Comparison of ENCODE assay signal across 8 mouse cellular contexts in the genomic region with DNA sequence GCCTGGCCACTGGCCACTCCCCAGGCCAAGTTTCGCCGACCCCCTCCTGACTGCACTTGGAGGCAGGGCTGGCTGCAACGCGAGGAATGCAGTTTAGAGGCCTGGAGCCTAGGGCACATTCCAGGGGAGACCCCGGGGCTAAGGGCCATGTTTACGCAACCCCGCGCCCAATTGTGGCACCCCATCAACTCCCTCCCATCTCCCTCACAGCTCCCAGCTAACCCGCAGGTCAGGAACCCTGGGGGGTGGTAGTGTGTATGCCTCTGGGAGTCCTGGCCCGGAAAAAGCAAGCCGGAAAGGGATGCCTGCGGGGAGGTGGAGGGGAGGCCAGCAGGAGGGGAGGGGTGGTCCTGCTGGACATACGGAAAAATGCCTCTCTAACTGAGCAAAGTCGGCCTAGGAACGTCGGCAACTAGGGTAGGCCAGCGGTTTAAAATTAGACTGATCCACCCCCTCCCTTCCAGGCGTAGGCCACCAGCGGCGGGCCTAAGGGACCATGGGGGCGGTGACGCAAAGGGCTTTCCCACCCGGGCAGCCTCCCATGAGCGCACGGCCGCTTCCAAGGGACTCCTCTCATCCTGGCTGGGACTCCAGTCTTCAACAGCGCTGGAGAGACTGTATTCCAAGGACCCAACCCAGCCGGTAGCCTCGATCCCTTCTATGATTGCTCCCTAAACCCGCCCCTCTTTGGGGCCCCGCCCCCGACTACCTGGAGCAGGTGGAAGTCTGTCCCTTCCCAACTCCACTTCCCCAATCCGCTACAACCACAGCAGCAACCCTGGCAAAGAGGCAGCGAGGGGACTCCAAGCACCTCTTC. TPM values are rescaled to one million over a fixed set of nuclear protein-coding genes. Genes with fewer than 3 reads are reported as not detected.
DNase-seq lines count a peak whose midpoint lies in the region; ATAC-seq and TF ChIP-seq lines count a peak whose summit lies in the region.

No protein-coding gene starts in this region.

- H3K9me3 ChIP-seq in forebrain, postnatal 0 days (ENCODE audit: low read length): no peaks in the 10 kb centered on the region
- no peaks in the 10 kb centered on the region for H3K9me3 ChIP-seq in hindbrain, embryonic 12.5 days (replicated peaks)
- H3K9me3 ChIP-seq in limb, embryonic 11.5 days (ENCODE audit: control insufficient read depth, low read length): no peaks in the 10 kb centered on the region
- no peaks in the 10 kb centered on the region for H3K9me3 ChIP-seq in midbrain, embryonic 13.5 days

- H3K4me3 ChIP-seq in brown adipose tissue, adult 24 weeks (ENCODE audit: insufficient read depth, low read depth, low read length): peak overlapping the region; percentile 81
- H3K4me3 ChIP-seq in forebrain, postnatal 0 days (ENCODE audit: low read depth, low read length): peak overlapping the region; percentile 66
- H3K4me3 ChIP-seq in hindbrain, embryonic 12.5 days: peak overlapping the region; percentile 70
- peak overlapping the region; percentile 67 for H3K4me3 ChIP-seq in limb, embryonic 11.5 days (ENCODE audit: low read depth, low read length)
- peak overlapping the region; percentile 56 for H3K4me3 ChIP-seq in midbrain, embryonic 13.5 days (replicated peaks)

- H3K9ac ChIP-seq in forebrain, postnatal 0 days: peak overlapping the region; percentile 28; the same call in 1 of the 2 replicates
- peak overlapping the region; percentile 65 for H3K9ac ChIP-seq in hindbrain, embryonic 12.5 days
- peak overlapping the region; percentile 64 for H3K9ac ChIP-seq in limb, embryonic 11.5 days (ENCODE audit: low read length)
- H3K9ac ChIP-seq in midbrain, embryonic 13.5 days (replicated peaks): peak overlapping the region; percentile 68

- ATAC-seq in forebrain, postnatal 0 days: no peak
- ATAC-seq in hindbrain, embryonic 12.5 days (ENCODE audit: low FRiP score): peak; percentile 12; the same call in 1 of the 2 replicates
- peak; percentile 10 for ATAC-seq in limb, embryonic 11.5 days (ENCODE audit: insufficient number of reproducible peaks, low FRiP score, low TSS enrichment, low read depth)
- ATAC-seq in midbrain, embryonic 13.5 days: peak; percentile 25

- H3K27ac ChIP-seq in brown adipose tissue, adult 24 weeks (replicated peaks; ENCODE audit: low read depth, low read length): peak overlapping the region; percentile 76
- H3K27ac ChIP-seq in forebrain, postnatal 0 days (ENCODE audit: low read depth, low read length): no peak overlapping the region
- H3K27ac ChIP-seq in hindbrain, embryonic 12.5 days: peak overlapping the region; percentile 44; the same call in 1 of the 2 replicates
- H3K27ac ChIP-seq in limb, embryonic 11.5 days (replicated peaks; ENCODE audit: low read depth, low read length): peak overlapping the region; percentile 37; the same call in 1 of the 2 replicates
- no peak overlapping the region for H3K27ac ChIP-seq in midbrain, embryonic 13.5 days

- H3K36me3 ChIP-seq in forebrain, postnatal 0 days (ENCODE audit: insufficient read depth): no peaks in the 10 kb centered on the region
- no peaks in the 10 kb centered on the region for H3K36me3 ChIP-seq in hindbrain, embryonic 12.5 days
- no peaks in the 10 kb centered on the region for H3K36me3 ChIP-seq in limb, embryonic 11.5 days (ENCODE audit: control insufficient read depth, insufficient read depth, low read length)
- H3K36me3 ChIP-seq in midbrain, embryonic 13.5 days: no peaks in the 10 kb centered on the region

- H3K4me2 ChIP-seq in forebrain, postnatal 0 days (ENCODE audit: low read depth): peak overlapping the region; percentile 98
- H3K4me2 ChIP-seq in hindbrain, embryonic 12.5 days (replicated peaks): peak overlapping the region; percentile 99
- peak overlapping the region; percentile 98 for H3K4me2 ChIP-seq in limb, embryonic 11.5 days (ENCODE audit: low read depth, severe bottlenecking)
- peak overlapping the region; percentile 95 for H3K4me2 ChIP-seq in midbrain, embryonic 13.5 days (replicated peaks)

- no peaks in the 10 kb centered on the region; the same call in 1 of the 2 replicates for H3K27me3 ChIP-seq in forebrain, postnatal 0 days (ENCODE audit: insufficient read depth, low read length)
- H3K27me3 ChIP-seq in hindbrain, embryonic 12.5 days: peaks cover 16% of the 10 kb centered on the region
- H3K27me3 ChIP-seq in limb, embryonic 11.5 days (ENCODE audit: control insufficient read depth, insufficient read depth, low read length): no peaks in the 10 kb centered on the region
- H3K27me3 ChIP-seq in midbrain, embryonic 13.5 days: peaks cover 19% of the 10 kb centered on the region

- peaks cover 16% of the 10 kb centered on the region for H3K4me1 ChIP-seq in brown adipose tissue, adult 24 weeks (ENCODE audit: control insufficient read depth, insufficient read depth, insufficient read length, low read length)
- peaks cover 11% of the 10 kb centered on the region; the same call in 1 of the 2 replicates for H3K4me1 ChIP-seq in forebrain, postnatal 0 days (ENCODE audit: insufficient read depth)
- H3K4me1 ChIP-seq in hindbrain, embryonic 12.5 days: peaks cover 33% of the 10 kb centered on the region
- peaks cover 19% of the 10 kb centered on the region for H3K4me1 ChIP-seq in limb, embryonic 11.5 days (ENCODE audit: control insufficient read depth, insufficient read depth, low read length)
- peaks cover 37% of the 10 kb centered on the region for H3K4me1 ChIP-seq in midbrain, embryonic 13.5 days (replicated peaks)

- DNase-seq in cerebellum, adult 11-12 months: peak; percentile 72
- no peak for DNase-seq in cerebellum, postnatal 36 days
- no peak for DNase-seq in forebrain, postnatal 0 days
- peak; percentile 66 for DNase-seq in limb, embryonic 11.5 days (ENCODE audit: low spot score)
- peak; percentile 62 for DNase-seq in testis, postnatal 14 days (ENCODE audit: low spot score)

- WGBS in forebrain, postnatal 0 days: 3% methylated on average over 32 of the region's 34 CpGs
- WGBS in hindbrain, embryonic 12.5 days: 2% methylated on average over 34 of the region's 34 CpGs
- under 1% methylated on average over 34 of the region's 34 CpGs for WGBS in limb, embryonic 11.5 days
- WGBS in midbrain, embryonic 13.5 days: 2% methylated on average over 34 of the region's 34 CpGs

- TF ChIP-seq CTCF in forebrain, postnatal 0 days (IDR thresholded peaks at IDR 0.05; ENCODE audit: low read depth): no peak

RNA-seq across cellular contexts. Expression of gene Fhod1, which starts 0.9 kb away (rescaled TPM):
- 2.1 and 3.3 TPM in 2 replicates for polyA plus RNA-seq in brown adipose tissue, adult 24 weeks (2012; ENCODE audit: insufficient read depth, insufficient read length, missing spikeins)
- 1.4 and 2.1 TPM in 2 replicates for total RNA-seq in forebrain, postnatal 0 days (2014; rRNA removed)
- polyA plus RNA-seq in forebrain, postnatal 0 days (2015; fragmentation: Nextera tagmentation; extraction: Ambion mirVana): 0.15 and 0.30 TPM in 2 replicates
- polyA plus RNA-seq in hindbrain, embryonic 12.5 days (2016; fragmentation: Nextera tagmentation; extraction: Ambion mirVana): 1.4 and 2.0 TPM in 2 replicates
- 3.4 and 3.7 TPM in 2 replicates for polyA plus RNA-seq in limb, embryonic 11.5 days (2014; fragmentation: Nextera tagmentation; extraction: Ambion mirVana)
- 0.53 and 0.57 TPM in 2 replicates for polyA plus RNA-seq in midbrain, embryonic 13.5 days (2015; fragmentation: Nextera tagmentation; extraction: Ambion mirVana)

RNA-seq across cellular contexts. Expression of gene Slc9a5, which starts 1.8 kb away (rescaled TPM):
- polyA plus RNA-seq in brown adipose tissue, adult 24 weeks (2012; ENCODE audit: insufficient read depth, insufficient read length, missing spikeins): 0.24 TPM in 1 of 2 replicates, not detected in the other
- total RNA-seq in forebrain, postnatal 0 days (2014; rRNA removed): 17.5 and 17.8 TPM in 2 replicates
- polyA plus RNA-seq in forebrain, postnatal 0 days (2015; fragmentation: Nextera tagmentation; extraction: Ambion mirVana): 5.6 and 7.2 TPM in 2 replicates
- 7.2 and 7.7 TPM in 2 replicates for polyA plus RNA-seq in hindbrain, embryonic 12.5 days (2016; fragmentation: Nextera tagmentation; extraction: Ambion mirVana)
- polyA plus RNA-seq in limb, embryonic 11.5 days (2014; fragmentation: Nextera tagmentation; extraction: Ambion mirVana): 6.4 and 8.3 TPM in 2 replicates
- 5.4 and 5.6 TPM in 2 replicates for polyA plus RNA-seq in midbrain, embryonic 13.5 days (2015; fragmentation: Nextera tagmentation; extraction: Ambion mirVana)

RNA-seq across cellular contexts. Expression of gene Tmem208, which starts 20.7 kb away (rescaled TPM):
- polyA plus RNA-seq in brown adipose tissue, adult 24 weeks (2012; ENCODE audit: insufficient read depth, insufficient read length, missing spikeins): 60.5 and 72.6 TPM in 2 replicates
- total RNA-seq in forebrain, postnatal 0 days (2014; rRNA removed): 76.4 and 109 TPM in 2 replicates
- 126 and 140 TPM in 2 replicates for polyA plus RNA-seq in forebrain, postnatal 0 days (2015; fragmentation: Nextera tagmentation; extraction: Ambion mirVana)
- 97.6 and 100 TPM in 2 replicates for polyA plus RNA-seq in hindbrain, embryonic 12.5 days (2016; fragmentation: Nextera tagmentation; extraction: Ambion mirVana)
- 87.5 and 99.0 TPM in 2 replicates for polyA plus RNA-seq in limb, embryonic 11.5 days (2014; fragmentation: Nextera tagmentation; extraction: Ambion mirVana)
- 121 TPM in 2 replicates for polyA plus RNA-seq in midbrain, embryonic 13.5 days (2015; fragmentation: Nextera tagmentation; extraction: Ambion mirVana)

RNA-seq across cellular contexts. Expression of gene Lrrc29, which starts 20.7 kb away (rescaled TPM):
- polyA plus RNA-seq in brown adipose tissue, adult 24 weeks (2012; ENCODE audit: insufficient read depth, insufficient read length, missing spikeins): 0.83 and 0.99 TPM in 2 replicates
- total RNA-seq in forebrain, postnatal 0 days (2014; rRNA removed): 1.6 and 3.0 TPM in 2 replicates
- polyA plus RNA-seq in forebrain, postnatal 0 days (2015; fragmentation: Nextera tagmentation; extraction: Ambion mirVana): 1.8 and 2.1 TPM in 2 replicates
- polyA plus RNA-seq in hindbrain, embryonic 12.5 days (2016; fragmentation: Nextera tagmentation; extraction: Ambion mirVana): 1.3 TPM in 2 replicates
- 0.64 and 0.92 TPM in 2 replicates for polyA plus RNA-seq in limb, embryonic 11.5 days (2014; fragmentation: Nextera tagmentation; extraction: Ambion mirVana)
- 0.98 and 1.1 TPM in 2 replicates for polyA plus RNA-seq in midbrain, embryonic 13.5 days (2015; fragmentation: Nextera tagmentation; extraction: Ambion mirVana)

RNA-seq across cellular contexts. Expression of gene Plekhg4, which starts 26.3 kb away (rescaled TPM):
- polyA plus RNA-seq in brown adipose tissue, adult 24 weeks (2012; ENCODE audit: insufficient read depth, insufficient read length, missing spikeins): not detected in 2 replicates
- total RNA-seq in forebrain, postnatal 0 days (2014; rRNA removed): 4.2 and 4.5 TPM in 2 replicates
- polyA plus RNA-seq in forebrain, postnatal 0 days (2015; fragmentation: Nextera tagmentation; extraction: Ambion mirVana): 0.70 and 0.77 TPM in 2 replicates
- 0.59 and 0.93 TPM in 2 replicates for polyA plus RNA-seq in hindbrain, embryonic 12.5 days (2016; fragmentation: Nextera tagmentation; extraction: Ambion mirVana)
- 0.84 and 0.92 TPM in 2 replicates for polyA plus RNA-seq in limb, embryonic 11.5 days (2014; fragmentation: Nextera tagmentation; extraction: Ambion mirVana)
- polyA plus RNA-seq in midbrain, embryonic 13.5 days (2015; fragmentation: Nextera tagmentation; extraction: Ambion mirVana): 0.93 and 1.5 TPM in 2 replicates

Comparison
In these comparisons a context has a peak if more than half of its experiments do, and no peak if none do; other contexts are left out.
1. DNase-seq: peak in cerebellum, adult 11-12 months (single experiment), limb, embryonic 11.5 days (single experiment) and testis, postnatal 14 days (single experiment); none in cerebellum, postnatal 36 days (0 of 2) and forebrain, postnatal 0 days (single experiment).
2. H3K27ac ChIP-seq: peak in brown adipose tissue, adult 24 weeks (single experiment), hindbrain, embryonic 12.5 days (single experiment) and limb, embryonic 11.5 days (single experiment); none in forebrain, postnatal 0 days (single experiment) and midbrain, embryonic 13.5 days (single experiment).
3. Peak in every context shown above with its lines, with median percentiles within 50 percentile points of each other: H3K4me3 ChIP-seq, H3K4me2 ChIP-seq and H3K9ac ChIP-seq.